Mouse (Mus musculus) lung, adult 2 months (tissue): ENCODE results near the gene Thada.

Source experiments
- CTCF ChIP-seq: fragments of 200-500 bp; IDR thresholded peaks from 2 replicates; pipeline ENCODE4 v1.5.1; 2011; ENCODE audit warnings: mild to moderate bottlenecking, low read length, control low read depth; ENCODE audit not compliant: insufficient read depth
- POLR2A ChIP-seq: fragments of 200-500 bp; IDR thresholded peaks from 2 replicates; pipeline ENCODE4 v1.6.1; 2011; ENCODE audit warnings: low read depth, mild to moderate bottlenecking, control low read depth, low read length, borderline replicate concordance; ENCODE audit errors: extremely low read depth

DNA sequence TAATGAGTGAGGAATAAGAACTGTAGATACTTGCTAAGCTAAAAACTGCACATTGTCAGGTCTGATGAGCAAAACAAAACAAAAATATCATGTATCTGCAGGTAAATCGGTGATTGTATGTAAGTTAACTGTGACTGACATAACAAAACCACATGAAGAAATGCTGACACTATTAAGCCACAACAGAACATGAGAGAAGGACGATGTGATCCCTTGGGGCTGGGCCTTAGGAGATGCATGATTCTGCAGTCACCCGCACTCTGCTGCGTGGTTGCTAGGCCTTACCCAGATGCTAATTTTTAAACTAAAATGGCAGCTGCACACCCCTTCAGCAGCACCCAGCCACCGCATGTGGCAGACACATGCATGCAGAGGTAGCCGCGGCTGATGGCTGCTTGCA lies 151.7 kb downstream of the Thada start:
- TF ChIP-seq POLR2A (no peak), CTCF (no peak)
